Mouse (Mus musculus) liver, embryonic 14.5 days (tissue): ENCODE data around the gene Ndufaf8.

Source experiments
- CTCF ChIP-seq: IDR thresholded peaks from 2 replicates; pipeline ENCODE4 v1.5.1; 2016; ENCODE audit warnings: antibody characterized with exemption, low read depth, control low read depth
- EP300 ChIP-seq: IDR thresholded peaks from 2 replicates; pipeline ENCODE4 v1.6.1; 2016; ENCODE audit warnings: antibody characterized with exemption, low read depth

- TF ChIP-seq CTCF, result no peak
- no peak for TF ChIP-seq EP300
Observed at GRCm38 (mm10) chr11:120051124-120051811, 47.5 kb upstream of the Ndufaf8 start.
